Mouse (Mus musculus): Measurements from ENCODE around the gene Chadl.
A peak's percentile ranks its signal among the peaks of the same experiment; 100 is the strongest.

The Chadl gene

DNA sequence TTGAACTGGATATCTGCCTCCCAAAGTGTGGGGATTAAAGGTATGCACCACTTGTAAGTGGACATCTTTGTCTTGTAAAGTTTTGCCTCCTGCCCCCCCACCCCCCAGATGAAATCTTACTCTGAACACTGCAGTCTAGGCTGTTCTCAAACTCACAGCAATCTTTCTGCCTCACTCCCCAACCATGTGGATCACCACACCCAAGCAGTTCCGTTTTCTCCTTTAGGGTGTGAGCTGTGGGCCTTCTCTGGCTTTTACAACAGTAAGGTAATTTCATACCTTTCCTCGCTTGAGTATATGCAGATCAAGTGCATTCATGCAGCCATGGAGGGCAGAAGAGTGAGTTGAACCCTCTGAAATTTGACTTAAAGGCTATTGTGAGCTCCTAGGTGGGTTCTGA, 3.1 kb upstream of the Chadl start:
- DNase-seq = no peak

DNA sequence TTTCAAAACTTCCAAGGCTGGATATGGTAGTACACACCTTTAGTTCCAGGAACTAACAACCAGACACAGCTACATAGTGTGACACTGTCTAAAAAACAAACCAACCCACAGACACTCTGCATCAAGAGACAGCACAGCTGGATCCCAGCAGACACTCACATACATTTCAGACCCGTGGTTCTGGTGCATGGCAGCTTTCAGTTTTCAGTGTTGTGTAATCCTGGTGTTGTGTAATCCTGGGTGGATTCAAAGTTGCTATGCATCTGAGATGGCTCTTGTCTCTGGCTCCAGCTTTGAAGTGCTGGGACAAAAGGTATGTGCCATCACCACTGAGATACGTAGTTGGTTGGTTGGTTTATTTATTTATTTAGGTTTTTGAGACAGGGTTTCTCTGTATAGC, 1.4 kb upstream of the Chadl start:
- no peak for DNase-seq

GRCm38 (mm10) chr15:81697847-81698246, 760 bp upstream of the Chadl start:
- DNase-seq = no peak

DNA sequence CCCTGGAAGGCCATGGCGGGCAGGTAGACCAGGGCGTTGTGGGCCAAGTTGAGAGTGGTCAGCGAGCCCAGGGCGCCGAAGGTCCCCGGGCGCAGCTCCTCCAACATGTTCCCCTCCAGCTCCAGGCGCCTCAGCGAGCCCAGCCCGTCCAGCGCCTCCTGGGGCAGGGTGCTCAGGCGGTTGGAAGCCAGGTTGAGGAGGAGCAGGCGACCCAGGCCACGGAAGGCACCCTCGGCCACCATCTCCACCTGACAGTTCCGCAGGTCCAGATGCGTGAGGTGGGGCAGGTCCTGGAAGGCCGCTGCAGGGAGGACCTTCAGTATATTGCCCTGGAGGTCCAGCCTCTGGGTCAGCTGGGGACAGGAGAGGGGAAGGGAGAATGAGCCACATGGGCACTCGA, 2.2 kb downstream of the Chadl start:
- DNase-seq = no peak

DNA sequence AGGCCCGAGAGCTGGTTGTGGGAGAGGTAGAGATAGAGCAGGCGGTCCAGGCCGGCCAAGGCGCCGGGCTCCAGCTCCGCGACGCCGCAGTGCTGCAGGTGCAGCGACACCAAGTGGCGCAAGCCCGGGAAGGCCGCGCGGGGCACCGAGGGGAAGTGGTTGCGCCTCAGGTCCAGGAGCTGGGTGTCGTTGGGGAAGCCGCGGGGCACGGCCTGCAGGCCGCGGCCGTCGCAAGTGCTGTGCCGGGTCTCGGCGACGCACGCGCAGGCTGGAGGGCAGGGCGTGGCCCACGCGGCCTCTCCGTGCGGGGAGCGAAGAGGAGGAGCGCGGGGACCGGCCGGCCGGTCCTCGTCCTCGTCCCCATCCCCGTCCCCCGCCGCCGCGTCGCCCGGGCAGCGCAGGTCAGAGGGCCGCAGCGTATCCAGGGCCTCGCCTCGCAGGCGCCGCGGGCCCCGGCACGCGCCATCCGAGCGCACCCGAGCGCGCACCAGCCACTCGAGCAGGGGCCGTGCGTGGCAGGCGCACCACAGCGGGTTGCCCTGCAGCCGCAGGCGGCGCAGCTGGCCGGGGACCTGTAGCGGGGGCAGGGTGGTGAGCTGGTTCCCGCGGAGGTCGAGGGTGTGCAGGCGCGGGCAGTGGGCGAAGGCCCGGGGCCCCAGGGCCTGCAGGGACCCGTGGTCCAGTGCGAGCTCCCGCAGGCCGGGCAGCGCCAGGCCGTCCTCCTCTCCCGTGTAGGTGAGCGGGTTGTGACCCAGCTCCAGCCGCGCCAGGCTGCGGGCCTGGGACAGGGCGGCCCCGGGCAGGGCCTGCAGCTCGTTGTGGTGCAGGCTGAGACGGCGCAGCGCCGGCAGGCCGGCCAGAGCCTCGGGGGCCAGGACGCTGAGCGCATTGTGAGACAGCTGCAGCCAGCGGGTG, 2.9 kb downstream of the Chadl start:
- DNase-seq = peak; percentile 79

DNA sequence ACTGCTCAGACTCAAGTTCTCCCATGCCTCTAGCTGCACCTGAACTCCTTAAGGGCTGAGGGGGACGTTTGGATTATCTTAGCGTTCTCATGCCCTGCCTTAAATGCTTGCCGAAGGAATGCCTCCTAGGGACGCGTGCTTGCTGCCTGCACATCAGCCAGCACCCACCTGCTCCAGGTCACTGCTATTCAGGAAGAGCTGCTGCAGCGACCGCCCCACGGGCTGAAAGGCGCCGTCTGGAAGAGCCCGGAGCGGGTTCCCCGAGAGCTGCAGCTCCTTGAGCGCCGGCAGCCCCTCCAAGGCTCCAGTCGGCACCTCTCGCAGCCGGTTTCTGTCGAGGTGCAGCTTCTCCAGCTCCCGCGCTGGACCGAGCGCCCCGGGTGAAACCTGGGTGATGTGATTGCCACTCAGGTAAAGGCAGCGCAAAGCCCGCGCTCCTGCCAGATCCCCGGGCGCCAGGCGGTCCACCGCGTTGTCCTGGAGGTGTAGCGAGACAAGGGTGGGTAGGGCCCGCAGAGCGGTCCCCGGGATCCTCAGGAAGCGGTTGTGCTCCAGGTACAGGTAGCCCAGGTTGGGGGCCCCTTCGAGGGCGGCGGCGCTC, 3.6 kb downstream of the Chadl start:
- no peak for DNase-seq

- DNase-seq = no peak
Measured at GRCm38 (mm10) chr15:81680301-81680805, 16.7 kb downstream of the Chadl start.

GRCm38 (mm10) chr15:81676637-81677036, 20.4 kb downstream of the Chadl start:
- no peak for DNase-seq

- DNase-seq = peak; percentile 48
Measured at GRCm38 (mm10) chr15:81670231-81670640, 26.9 kb downstream of the Chadl start.

- no peak for DNase-seq
Measured at GRCm38 (mm10) chr15:81666957-81667356, 30.1 kb downstream of the Chadl start.

- peak; percentile 90 for DNase-seq
Measured at GRCm38 (mm10) chr15:81663697-81664561, 33.2 kb downstream of the Chadl start, which contains the start of gene L3mbtl2. Gene L3mbtl2 (plus strand): TSS chr15:81663889.

- DNase-seq = no peak
Measured at GRCm38 (mm10) chr15:81663281-81663680, 33.8 kb downstream of the Chadl start.

- DNase-seq = no peak
Measured at GRCm38 (mm10) chr15:81661701-81662100, 35.4 kb downstream of the Chadl start.

- DNase-seq = peak; percentile 22
Measured at GRCm38 (mm10) chr15:81650636-81651035, 46.5 kb downstream of the Chadl start.

DNA sequence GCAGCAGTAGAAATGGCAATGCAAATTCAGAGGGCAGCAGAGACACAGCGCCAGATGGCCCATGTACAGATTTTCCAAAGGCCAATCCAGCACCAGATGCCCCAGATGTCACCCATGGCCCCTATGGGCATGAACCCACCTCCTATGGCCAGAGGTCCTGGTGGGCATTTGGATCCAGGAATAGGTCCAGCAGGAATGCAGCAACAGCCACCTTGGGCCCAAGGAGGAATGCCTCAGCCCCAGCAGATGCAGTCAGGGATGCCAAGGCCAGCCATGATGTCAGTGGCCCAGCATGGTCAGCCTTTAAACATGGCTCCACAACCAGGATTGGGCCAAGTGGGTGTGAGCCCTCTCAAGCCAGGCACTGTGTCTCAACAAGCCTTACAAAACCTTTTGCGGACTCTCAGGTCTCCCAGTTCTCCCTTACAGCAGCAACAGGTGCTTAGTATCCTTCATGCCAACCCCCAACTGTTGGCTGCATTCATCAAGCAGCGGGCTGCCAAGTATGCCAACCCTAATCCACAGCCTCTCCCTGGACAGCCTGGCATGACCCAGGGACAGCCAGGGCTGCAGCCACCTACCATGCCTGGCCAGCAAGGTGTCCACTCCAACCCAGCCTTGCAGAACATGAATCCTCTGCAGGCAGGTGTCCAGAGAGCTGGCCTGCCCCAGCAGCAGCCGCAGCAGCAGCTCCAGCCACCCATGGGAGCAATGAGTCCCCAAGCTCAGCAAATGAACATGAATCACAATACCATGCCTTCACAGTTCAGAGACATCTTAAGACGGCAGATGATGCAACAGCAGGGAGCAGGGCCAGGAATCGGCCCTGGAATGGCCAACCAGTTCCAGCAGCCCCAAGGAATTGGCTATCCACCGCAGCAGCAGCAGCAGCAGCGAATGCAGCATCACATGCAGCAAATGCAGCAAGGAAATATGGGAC, 47.3 kb downstream of the Chadl start:
- no peak for DNase-seq

Measured in right cerebral cortex, postnatal 4 days (tissue).